Mouse (Mus musculus) heart, embryonic 11.5 days (tissue): ENCODE results near the gene Tbrg4. TPM values are rescaled to one million over a fixed set of nuclear protein-coding genes. Genes with fewer than 3 reads are reported as not detected.

Experiments used
- ATAC-seq: fragments of 200-750 bp; cut with Nextera tagmentation; replicated peaks from 2 replicates; pipeline ENCODE4 v1.8.0; 2017; ENCODE audit warnings: moderate library complexity; ENCODE audit not compliant: insufficient number of reproducible peaks, low FRiP score, low TSS enrichment
- H3K27ac ChIP-seq: fragments of 300-500 bp; sonication (generic); 2 replicates; pipeline ENCODE4 v1.5.1; 2014; ENCODE audit warnings: mild to moderate bottlenecking, low read depth, low read length
- H3K27me3 ChIP-seq: fragments of 300-500 bp; sonication (generic); 2 replicates; pipeline ENCODE4 v1.6.1; 2014; ENCODE audit warnings: mild to moderate bottlenecking, low read length, mixed read lengths; ENCODE audit not compliant: control insufficient read depth, insufficient read depth
- H3K36me3 ChIP-seq: fragments of 300-500 bp; sonication (generic); 2 replicates; pipeline ENCODE4 v1.6.1; 2014; ENCODE audit warnings: mild to moderate bottlenecking, low read length, moderate library complexity, mixed read lengths; ENCODE audit not compliant: control insufficient read depth, insufficient read depth
- H3K4me1 ChIP-seq: fragments of 300-500 bp; sonication (generic); 2 replicates; pipeline ENCODE4 v1.6.1; 2014; ENCODE audit warnings: low read length; ENCODE audit not compliant: control insufficient read depth, insufficient read depth
- H3K4me2 ChIP-seq: fragments of 300-500 bp; sonication (generic); 2 replicates; pipeline ENCODE4 v1.6.1; 2014; ENCODE audit warnings: mild to moderate bottlenecking, moderate library complexity
- H3K4me3 ChIP-seq: fragments of 300-500 bp; sonication (generic); 2 replicates; pipeline ENCODE4 v1.5.1; 2014; ENCODE audit warnings: low read depth, low read length
- H3K9ac ChIP-seq: fragments of 300-500 bp; sonication (generic); 2 replicates; pipeline ENCODE4 v1.6.1; 2014; ENCODE audit warnings: mild to moderate bottlenecking, low read depth, low read length, moderate library complexity
- H3K9me3 ChIP-seq: fragments of 300-500 bp; sonication (generic); replicated peaks from 2 replicates; pipeline ENCODE4 v1.6.1; 2016; ENCODE audit warnings: low read length; ENCODE audit not compliant: control insufficient read depth
- WGBS: fragments of 180-500 bp; shearing (Covaris S2); extraction: QIAGEN DNeasy Blood & Tissue Kit; methylation state at CpG from one replicate; pipeline ENCODE4 v1.1.7; 2014; ENCODE audit not compliant: insufficient replicate concordance; 5-methylcytosine and 5-hydroxymethylcytosine counted together
- polyA plus RNA-seq: library from polyadenylated mRNA; unstranded; fragments of >200 nt; fragmentation: Nextera tagmentation; extraction: Ambion mirVana; gene quantifications from 2 replicates; pipeline ENCODE4 v1.2.1, GENCODE M21; 2014

Tbrg4 gene
- polyA plus RNA-seq, 1 experiment from 2014 or later, result 45.8 TPM

- H3K27ac ChIP-seq, result no peak overlapping the region
- no peak overlapping the region for H3K9ac ChIP-seq
- H3K4me3 ChIP-seq, result no peak overlapping the region
- H3K27me3 ChIP-seq, result peaks cover 35% of the 10 kb centered on the region
- H3K9me3 ChIP-seq, result no peaks in the 10 kb centered on the region
- peaks cover 9% of the 10 kb centered on the region for H3K36me3 ChIP-seq
- 77% methylated on average over 8 of the region's 8 CpGs for WGBS
- peaks cover 44% of the 10 kb centered on the region for H3K4me1 ChIP-seq
- H3K4me2 ChIP-seq, result no peak overlapping the region
- ATAC-seq, result no peak
These were observed 25.5 kb downstream of the Tbrg4 start for GRCm38 (mm10) chr11:6600284-6600944.

GRCm38 (mm10) chr11:6599831-6600230, 26.0 kb downstream of the Tbrg4 start:
- no peak overlapping the region for H3K4me3 ChIP-seq
- peaks cover 29% of the 10 kb centered on the region for H3K27me3 ChIP-seq
- no peak overlapping the region for H3K4me2 ChIP-seq
- no peaks in the 10 kb centered on the region for H3K9me3 ChIP-seq
- 0 out of 2 replicates have a peak overlapping the region, but pooled peaks have one; percentile 28 for H3K9ac ChIP-seq
- H3K27ac ChIP-seq, result no peak overlapping the region
- peaks cover 9% of the 10 kb centered on the region for H3K36me3 ChIP-seq
- peaks cover 42% of the 10 kb centered on the region for H3K4me1 ChIP-seq
- 68% methylated on average over 6 of the region's 6 CpGs for WGBS
- no peak for ATAC-seq

- Histone ChIP-seq H3K9me3 (no peaks in the 10 kb centered on the region), H3K27me3 (peaks cover 23% of the 10 kb centered on the region), H3K27ac (no peak overlapping the region), H3K4me2 (peak overlapping the region; percentile 35), H3K4me3 (no peak overlapping the region), H3K4me1 (peaks cover 36% of the 10 kb centered on the region), H3K36me3 (peaks cover 9% of the 10 kb centered on the region), H3K9ac (0 out of 2 replicates have a peak overlapping the region, but pooled peaks have one; percentile 22)
- 20% methylated on average over 27 of the region's 27 CpGs for WGBS
- ATAC-seq, result 0 out of 2 replicates have a peak, but pooled peaks have one; percentile 24
These were observed 26.7 kb downstream of the Tbrg4 start for GRCm38 (mm10) chr11:6599011-6599681.

- H3K27ac ChIP-seq, result no peak overlapping the region
- H3K27me3 ChIP-seq, result peaks cover 23% of the 10 kb centered on the region
- no peaks in the 10 kb centered on the region for H3K9me3 ChIP-seq
- H3K4me1 ChIP-seq, result peaks cover 32% of the 10 kb centered on the region
- no peak overlapping the region for H3K9ac ChIP-seq
- peaks cover 11% of the 10 kb centered on the region for H3K36me3 ChIP-seq
- WGBS, result 52% methylated on average over 19 of the region's 19 CpGs
- no peak overlapping the region for H3K4me3 ChIP-seq
- ATAC-seq, result no peak
- H3K4me2 ChIP-seq, result peak overlapping the region; percentile 35
These were observed 27.5 kb downstream of the Tbrg4 start for GRCm38 (mm10) chr11:6598191-6598889.

- H3K4me3 ChIP-seq, result no peak overlapping the region
These were observed 28.3 kb downstream of the Tbrg4 start for GRCm38 (mm10) chr11:6597523-6597922.

GRCm38 (mm10) chr11:6596616-6597015, 29.3 kb downstream of the Tbrg4 start:
- no peak overlapping the region for H3K27ac ChIP-seq
- peaks cover 13% of the 10 kb centered on the region for H3K27me3 ChIP-seq
- WGBS, result 83% methylated on average over 3 of the region's 3 CpGs
- H3K9ac ChIP-seq, result no peak overlapping the region
- peaks cover 23% of the 10 kb centered on the region for H3K36me3 ChIP-seq
- no peak overlapping the region for H3K4me3 ChIP-seq
- no peak for ATAC-seq
- H3K4me2 ChIP-seq, result no peak overlapping the region
- H3K4me1 ChIP-seq, result peaks cover 30% of the 10 kb centered on the region
- H3K9me3 ChIP-seq, result no peaks in the 10 kb centered on the region

More at GRCm38 (mm10) chr11:6597523-6597922, 28.3 kb downstream of the Tbrg4 start:
- Histone ChIP-seq H3K4me2 (no peak overlapping the region), H3K36me3 (peaks cover 18% of the 10 kb centered on the region), H3K9ac (no peak overlapping the region), H3K27ac (no peak overlapping the region), H3K4me1 (peaks cover 30% of the 10 kb centered on the region), H3K9me3 (no peaks in the 10 kb centered on the region), H3K27me3 (peaks cover 22% of the 10 kb centered on the region)
- no peak for ATAC-seq
- WGBS, result 58% methylated on average over 7 of the region's 7 CpGs

GRCm38 (mm10) chr11:6596205-6596604, 29.7 kb downstream of the Tbrg4 start:
- peaks cover 30% of the 10 kb centered on the region for H3K4me1 ChIP-seq
- WGBS, result 96% methylated on average over 6 of the region's 6 CpGs
- H3K27me3 ChIP-seq, result peaks cover 10% of the 10 kb centered on the region
- H3K4me3 ChIP-seq, result no peak overlapping the region
- ATAC-seq, result no peak
- peaks cover 25% of the 10 kb centered on the region for H3K36me3 ChIP-seq
- H3K9me3 ChIP-seq, result no peaks in the 10 kb centered on the region
- H3K9ac ChIP-seq, result no peak overlapping the region
- no peak overlapping the region for H3K4me2 ChIP-seq
- no peak overlapping the region for H3K27ac ChIP-seq

GRCm38 (mm10) chr11:6595339-6595738, 30.5 kb downstream of the Tbrg4 start:
- no peak overlapping the region for H3K4me2 ChIP-seq
- H3K27ac ChIP-seq, result no peak overlapping the region
- peaks cover 34% of the 10 kb centered on the region for H3K36me3 ChIP-seq
- H3K27me3 ChIP-seq, result peaks cover 2% of the 10 kb centered on the region
- peaks cover 30% of the 10 kb centered on the region for H3K4me1 ChIP-seq
- WGBS, result 66% methylated on average over 5 of the region's 5 CpGs
- no peak overlapping the region for H3K4me3 ChIP-seq
- H3K9me3 ChIP-seq, result no peaks in the 10 kb centered on the region
- ATAC-seq, result no peak
- H3K9ac ChIP-seq, result no peak overlapping the region
